Mouse (Mus musculus) thymus, adult 2 months (tissue): ENCODE results near the gene Gm13889.

ENCODE experiments used
- CTCF ChIP-seq: fragments of 200-500 bp; IDR thresholded peaks from 2 replicates; pipeline ENCODE4 v1.5.1; 2012; ENCODE audit warnings: mild to moderate bottlenecking, control low read depth, low read length, moderate library complexity, borderline replicate concordance; ENCODE audit not compliant: control insufficient read depth, poor library complexity, insufficient read depth; ENCODE audit errors: extremely low read depth
- POLR2A ChIP-seq: fragments of 200-500 bp; IDR thresholded peaks from 2 replicates; pipeline ENCODE4 v1.6.1; 2012; ENCODE audit warnings: mild to moderate bottlenecking, low read length, control low read depth, moderate library complexity; ENCODE audit not compliant: control insufficient read depth, poor library complexity, insufficient read depth; ENCODE audit errors: extremely low read depth

DNA sequence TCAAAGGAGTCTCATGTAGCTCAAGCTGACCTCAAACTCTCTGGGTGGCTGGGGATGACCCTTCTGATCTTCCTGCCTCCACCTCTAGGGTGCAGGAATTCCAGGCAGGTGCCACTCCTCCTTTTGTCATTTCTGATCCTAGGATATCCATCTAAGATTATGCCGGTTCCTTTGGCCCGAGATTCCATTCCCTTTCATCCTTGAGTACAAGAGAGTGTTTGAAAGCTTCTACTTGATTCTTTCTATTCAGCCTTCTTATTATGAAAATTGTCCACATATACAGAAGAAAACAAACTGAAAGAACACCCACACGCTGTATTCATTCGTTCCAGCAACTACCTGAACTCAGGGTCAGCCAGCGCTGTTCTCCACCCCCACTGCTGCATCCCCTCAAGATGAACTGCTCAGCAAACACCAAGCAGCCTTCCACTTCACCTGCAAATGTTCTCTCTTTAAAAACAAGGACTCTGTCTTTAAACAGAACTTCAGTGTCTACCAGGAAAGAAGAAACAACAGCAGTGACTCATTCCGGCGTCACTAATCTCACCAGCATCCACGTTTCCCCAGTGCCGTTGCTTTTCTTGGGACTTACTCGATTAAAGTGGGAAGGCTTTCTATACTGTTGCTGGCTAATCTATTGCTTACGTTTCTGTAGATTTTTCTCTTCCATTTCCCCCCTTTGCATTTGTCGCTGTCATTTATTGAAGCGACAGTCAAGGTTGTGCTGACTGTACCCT lies 29.1 kb downstream of the Gm13889 start:
- TF ChIP-seq CTCF (no peak), POLR2A (no peak)
